Mouse (Mus musculus) layer of hippocampus, adult 18-20 months (tissue): Measurements from ENCODE around the gene Csrp1. TPM values are rescaled to one million over a fixed set of nuclear protein-coding genes. Genes with fewer than 3 reads are reported as not detected.
A peak's percentile ranks its signal among the peaks of the same experiment; 100 is the strongest.

Source experiments
- DNase-seq, 2 experiments: peaks; one replicate each; pipeline ENCODE4 v3.0.0; 2022; ENCODE audit warnings: low spot score in 2 of 2
- total RNA-seq, 2 experiments: library from RNA; stranded (reverse); gene quantifications; 2 replicates each; pipeline ENCODE4 v1.2.3; 2021

Csrp1 gene
- total RNA-seq, 2 experiments from 2014 or later, result 272 to 277 TPM

- no peak for DNase-seq
Measured at GRCm38 (mm10) chr1:135770237-135770636, 50.4 kb downstream of the Csrp1 start.

GRCm38 (mm10) chr1:135770896-135771572, 51.2 kb downstream of the Csrp1 start:
- DNase-seq, result no peak

- no peak for DNase-seq
Measured at GRCm38 (mm10) chr1:135771573-135771970, 51.7 kb downstream of the Csrp1 start.

- no peak for DNase-seq
Measured at GRCm38 (mm10) chr1:135776596-135776995, 56.7 kb downstream of the Csrp1 start.

- DNase-seq, result no peak
Measured at GRCm38 (mm10) chr1:135777046-135777445, 57.2 kb downstream of the Csrp1 start.

GRCm38 (mm10) chr1:135778780-135779535, 59.1 kb downstream of the Csrp1 start, which contains the start of gene Tnni1:
Gene Tnni1, plus strand, starts transcription at chr1:135779434.
- DNase-seq, result no peak

DNA sequence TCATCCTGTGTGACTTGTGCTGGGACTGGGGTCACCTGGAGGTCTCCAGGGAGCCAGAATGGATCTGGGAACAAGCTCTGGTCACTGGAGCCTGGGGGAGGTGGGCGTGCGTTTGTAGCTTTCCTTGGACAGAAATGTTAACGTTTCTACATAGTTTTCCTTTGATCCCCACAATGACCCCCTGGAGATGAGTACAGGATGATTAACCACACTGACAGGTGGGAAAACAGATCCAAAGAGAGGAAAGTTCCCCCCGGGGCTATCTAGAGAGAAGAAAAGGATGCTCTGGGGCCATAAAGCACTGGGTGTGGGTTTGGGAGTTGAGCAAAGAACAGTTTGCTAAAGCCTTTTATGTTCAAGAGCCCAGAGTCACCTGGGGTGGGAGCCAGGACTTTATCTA, 60.8 kb downstream of the Csrp1 start:
- DNase-seq, result no peak

DNA sequence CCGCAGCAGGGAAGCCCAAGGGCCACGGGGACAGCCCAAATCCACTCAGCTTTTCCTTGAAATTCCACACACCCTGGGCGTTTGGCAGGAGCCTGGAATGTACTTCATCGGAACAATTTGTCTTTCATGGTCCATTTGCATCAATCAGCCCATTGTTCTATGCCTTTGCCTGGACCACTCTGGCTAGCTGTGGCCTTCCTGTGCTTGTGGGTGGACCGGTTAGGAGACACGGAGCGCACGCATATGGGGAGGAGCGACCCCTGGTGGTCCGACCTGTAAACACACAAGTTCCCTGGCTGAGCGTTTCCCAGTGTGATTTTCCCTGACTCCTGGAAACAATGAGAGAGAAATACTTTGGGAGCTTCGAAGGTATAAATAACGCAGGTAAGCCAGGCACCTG, 61.4 kb downstream of the Csrp1 start:
- DNase-seq, result peak in 1 of 2 experiments; percentile 83

- DNase-seq, result peak in 1 of 2 experiments; percentile 42
Measured at GRCm38 (mm10) chr1:135782816-135783215, 63.0 kb downstream of the Csrp1 start.

GRCm38 (mm10) chr1:135787799-135788198, 67.9 kb downstream of the Csrp1 start:
- peak in 1 of 2 experiments; percentile 73 for DNase-seq

- peak in 1 of 2 experiments; percentile 29 for DNase-seq
Measured at GRCm38 (mm10) chr1:135788708-135789107, 68.8 kb downstream of the Csrp1 start.

DNA sequence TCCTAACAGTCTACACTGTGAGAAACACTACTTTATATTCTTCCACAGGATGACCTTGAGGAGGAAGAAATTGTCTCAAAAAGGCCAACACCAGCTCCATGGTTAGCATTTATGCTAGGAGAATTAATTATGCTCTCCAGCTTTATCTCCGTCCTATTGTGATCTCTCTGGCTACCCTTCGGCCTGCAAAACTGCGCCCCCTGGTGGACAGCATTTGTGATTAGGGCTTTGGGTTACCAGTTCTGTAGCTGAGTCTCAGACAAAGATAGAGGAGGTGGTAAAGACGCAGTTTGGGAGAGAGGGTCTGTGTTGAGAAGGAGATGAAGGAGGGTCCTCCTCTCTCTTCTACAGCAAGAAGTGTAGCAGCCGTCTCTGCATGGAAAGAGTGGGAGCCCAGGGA, 70.0 kb downstream of the Csrp1 start:
- DNase-seq, result peak; percentile 39 to 67

- no peak for DNase-seq
Measured at GRCm38 (mm10) chr1:135792143-135792939, 72.5 kb downstream of the Csrp1 start.

- DNase-seq, result peak in 1 of 2 experiments; percentile 26
Measured at GRCm38 (mm10) chr1:135793370-135794215, 73.7 kb downstream of the Csrp1 start.

DNA sequence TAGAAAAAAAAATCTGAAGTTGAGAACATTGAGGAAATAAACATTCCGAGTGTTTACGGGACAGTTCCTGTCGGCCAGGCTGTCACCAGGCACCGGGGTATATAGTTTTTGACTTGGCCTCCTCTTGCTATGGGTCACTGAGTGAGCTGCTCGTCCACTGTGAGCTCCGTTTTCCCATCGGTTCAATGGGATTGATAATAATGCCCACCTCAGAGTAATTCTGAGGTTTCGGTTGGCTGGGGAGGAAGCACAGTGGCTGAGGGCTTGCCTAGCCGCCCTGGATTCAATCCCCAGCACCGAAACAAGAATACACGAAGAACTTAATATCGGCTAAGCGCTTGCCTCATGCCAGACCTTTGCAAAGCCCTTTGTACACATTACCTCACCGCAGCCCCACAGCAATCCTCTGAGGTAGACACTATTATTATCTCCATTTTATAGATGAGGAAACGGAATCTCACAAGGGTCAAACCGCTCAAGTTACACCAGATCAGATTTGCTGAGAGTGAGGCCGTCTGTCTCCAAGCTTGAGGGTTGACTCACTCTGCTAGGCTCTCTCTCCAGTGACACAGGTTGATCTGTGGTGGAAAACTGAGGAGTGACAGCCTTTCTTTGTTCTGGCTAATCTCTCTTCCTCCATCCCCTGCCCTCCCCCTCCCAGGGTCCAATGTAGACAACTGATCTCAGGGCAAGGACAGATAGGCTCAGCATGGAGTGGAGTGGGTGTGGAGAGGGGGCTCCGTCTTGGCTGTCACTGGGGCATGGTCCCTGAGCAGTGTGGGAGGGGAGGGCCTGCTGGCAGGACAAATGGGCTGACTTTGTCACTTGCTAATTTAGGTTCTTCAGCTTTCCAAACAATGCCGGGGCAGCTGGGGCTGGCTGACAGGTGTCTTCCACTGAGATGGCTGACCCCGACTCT, 74.6 kb downstream of the Csrp1 start:
- DNase-seq, result no peak

GRCm38 (mm10) chr1:135798492-135798891, 78.6 kb downstream of the Csrp1 start:
- no peak for DNase-seq

GRCm38 (mm10) chr1:135799109-135799627, 79.3 kb downstream of the Csrp1 start:
- no peak for DNase-seq

- no peak for DNase-seq
Measured at GRCm38 (mm10) chr1:135800192-135800950, 80.5 kb downstream of the Csrp1 start.
